Mouse (Mus musculus): ENCODE measurements around the gene Zfp704. TPM values are rescaled to one million over a fixed set of nuclear protein-coding genes. Genes with fewer than 3 reads are reported as not detected.
A peak's percentile ranks its signal among the peaks of the same experiment; 100 is the strongest.

Zfp704 gene
- total RNA-seq, 2 experiments from 2014 or later = 4.7 to 5.6 TPM

DNA sequence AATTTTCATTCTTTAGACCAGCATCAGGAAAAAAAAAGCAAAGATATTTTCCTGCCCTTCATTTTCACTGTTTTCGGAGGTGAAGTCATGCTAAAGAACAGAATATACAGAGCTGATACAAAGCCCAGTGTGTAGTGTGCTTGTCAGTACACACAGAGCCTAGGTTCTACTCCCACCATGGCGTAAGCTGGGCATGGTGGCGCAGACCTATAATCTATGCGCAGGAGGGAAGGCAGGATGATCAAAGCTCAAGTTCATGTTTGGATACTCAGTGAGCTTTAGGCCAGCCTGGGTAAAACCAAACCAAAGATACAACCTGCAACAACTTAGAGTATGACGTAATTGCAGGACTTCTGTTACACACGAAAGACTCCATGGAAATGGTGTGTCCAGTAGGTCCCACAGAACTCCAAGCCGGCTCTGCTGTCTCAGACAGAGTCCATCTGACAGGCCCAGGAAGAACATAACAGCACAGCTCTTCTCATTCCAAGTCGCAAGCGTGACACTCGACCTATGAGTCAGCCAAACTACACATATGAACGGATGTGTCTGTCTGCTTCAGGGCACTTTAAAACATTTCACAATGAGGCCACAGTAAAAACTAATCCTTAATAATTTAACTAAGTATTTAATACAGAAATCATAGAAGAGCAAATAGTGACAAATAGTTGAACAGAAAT, 47.1 kb downstream of the Zfp704 start:
- no peak for DNase-seq (ENCODE audit: low spot score)

DNA sequence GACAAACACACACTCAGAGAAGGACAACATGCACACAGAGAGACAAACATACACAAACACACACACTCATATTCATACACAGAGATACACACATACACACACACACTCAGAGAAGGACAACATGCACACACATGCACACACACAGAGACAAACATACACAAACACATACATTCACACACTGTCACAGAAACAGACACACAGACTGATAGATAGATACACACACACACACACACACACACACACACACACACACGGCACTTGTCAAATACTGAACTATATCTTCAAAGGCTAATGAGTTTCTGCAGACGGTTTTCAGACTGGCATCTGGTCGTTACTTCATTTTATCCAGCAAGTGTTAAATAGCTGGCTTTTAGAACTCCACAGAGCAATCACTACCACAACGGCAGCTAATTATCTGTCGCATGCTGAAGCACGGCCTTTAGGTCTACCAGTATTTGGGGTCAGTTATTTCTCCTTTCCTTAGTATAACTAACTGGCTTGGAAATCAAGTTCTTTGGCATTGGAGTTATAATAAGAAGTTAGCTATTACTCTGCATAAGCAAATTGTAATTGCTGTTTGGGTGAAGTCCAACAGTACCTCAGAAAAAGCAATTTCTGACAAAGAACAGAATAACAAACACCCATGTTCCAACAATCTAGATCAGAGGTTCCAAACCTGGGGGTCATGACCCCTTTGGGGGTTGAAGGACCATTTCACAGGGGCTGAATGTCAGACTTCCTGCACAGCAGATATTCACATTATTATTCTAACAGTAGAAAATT, 51.9 kb downstream of the Zfp704 start:
- no peak for DNase-seq (ENCODE audit: low spot score)

DNA sequence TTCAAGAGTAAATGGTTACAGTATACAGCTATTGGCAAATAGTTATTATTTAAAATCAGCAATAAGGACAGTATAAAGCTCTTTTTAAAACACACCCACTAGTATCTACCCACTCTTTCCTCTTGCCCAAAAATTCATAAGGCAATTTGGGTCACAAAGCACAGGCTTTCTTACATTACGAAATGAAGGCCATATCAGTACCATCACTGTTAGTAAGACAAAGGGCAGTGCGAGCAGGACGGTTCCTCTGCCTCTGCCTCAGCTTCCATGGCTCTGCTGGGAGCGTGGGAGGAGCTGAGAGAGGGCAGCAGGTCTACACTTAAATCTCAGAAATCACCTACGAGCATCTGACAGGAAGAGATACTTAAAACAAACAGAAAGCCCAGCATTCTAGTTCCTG, 53.7 kb downstream of the Zfp704 start:
- no peak for DNase-seq (ENCODE audit: low spot score)

DNA sequence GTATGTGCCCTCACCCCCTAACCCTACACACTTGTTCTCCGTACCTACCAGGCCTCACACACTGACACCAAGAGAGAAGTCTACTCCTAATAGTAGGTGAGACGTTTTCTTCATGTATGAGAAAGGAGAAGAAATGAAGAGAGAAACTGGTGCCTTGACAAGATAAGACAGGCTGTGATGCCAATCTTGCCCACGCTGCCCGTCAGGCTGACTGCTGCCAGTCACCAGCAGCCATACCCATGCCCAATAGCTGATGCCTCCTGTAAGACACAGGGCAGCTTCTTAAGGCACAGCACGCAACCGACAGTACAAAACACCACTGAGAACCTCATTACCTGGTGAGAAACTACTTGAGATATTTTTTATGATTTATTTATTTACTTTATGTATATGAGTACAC, 55.0 kb downstream of the Zfp704 start:
- DNase-seq (ENCODE audit: low spot score) = no peak

DNA sequence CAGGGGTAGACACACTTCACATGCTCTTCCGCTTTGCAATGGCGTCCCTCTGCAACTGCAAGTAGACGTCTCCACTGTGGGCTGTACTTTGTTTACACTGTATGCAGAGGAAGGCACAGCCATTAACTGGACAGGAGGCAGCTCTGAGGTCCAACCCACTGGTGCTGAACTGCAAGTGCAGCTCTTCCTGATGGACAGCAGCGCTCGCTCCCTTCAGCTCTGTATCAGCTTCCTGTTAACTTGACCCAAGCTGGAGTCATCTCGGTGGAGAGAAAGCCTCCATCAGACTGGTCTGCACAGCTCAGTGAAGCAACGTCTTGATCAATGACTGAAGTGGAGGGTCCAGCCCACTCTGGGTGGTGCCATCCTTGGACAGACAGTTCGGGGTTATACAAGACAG, 57.6 kb downstream of the Zfp704 start:
- DNase-seq (ENCODE audit: low spot score) = no peak

DNA sequence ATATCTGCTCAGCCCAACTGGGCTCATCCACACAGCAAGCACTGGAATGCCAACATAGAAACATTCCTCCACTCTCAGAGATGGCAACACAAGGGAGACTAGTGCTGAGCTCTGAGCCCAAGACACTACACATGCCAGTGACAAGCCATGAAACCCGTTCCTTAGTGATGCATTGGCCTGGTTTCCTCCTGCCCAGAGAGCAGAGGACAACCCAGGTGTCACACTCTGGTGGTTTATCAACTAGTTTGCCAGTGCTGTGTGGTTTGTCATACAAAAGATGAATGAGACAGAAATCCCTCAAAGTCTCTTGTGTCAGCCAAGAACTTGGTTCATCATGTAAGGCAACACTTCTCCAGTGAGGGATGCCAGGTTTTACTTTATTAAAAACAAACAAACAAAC, 59.0 kb downstream of the Zfp704 start:
- no peak for DNase-seq (ENCODE audit: low spot score)

DNA sequence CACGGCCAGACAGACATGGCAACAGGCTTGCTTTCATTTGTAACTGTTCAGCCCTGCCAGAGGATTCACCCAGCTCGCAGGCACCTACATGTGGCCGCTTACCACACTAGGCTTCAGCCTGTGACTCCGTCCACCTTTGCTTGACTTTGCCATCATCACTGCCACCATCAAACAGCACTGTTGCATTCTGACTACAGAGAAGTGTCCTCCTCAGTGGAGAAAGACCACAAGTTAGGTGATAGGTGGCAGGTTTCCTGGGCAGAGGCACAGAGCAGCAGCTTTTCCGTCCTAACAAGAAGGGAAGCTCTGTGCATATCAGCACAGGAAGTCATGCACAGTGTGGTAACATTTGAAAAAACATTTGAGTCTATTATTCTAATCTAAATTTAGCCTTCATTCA, 60.1 kb downstream of the Zfp704 start:
- DNase-seq (ENCODE audit: low spot score) = no peak

DNA sequence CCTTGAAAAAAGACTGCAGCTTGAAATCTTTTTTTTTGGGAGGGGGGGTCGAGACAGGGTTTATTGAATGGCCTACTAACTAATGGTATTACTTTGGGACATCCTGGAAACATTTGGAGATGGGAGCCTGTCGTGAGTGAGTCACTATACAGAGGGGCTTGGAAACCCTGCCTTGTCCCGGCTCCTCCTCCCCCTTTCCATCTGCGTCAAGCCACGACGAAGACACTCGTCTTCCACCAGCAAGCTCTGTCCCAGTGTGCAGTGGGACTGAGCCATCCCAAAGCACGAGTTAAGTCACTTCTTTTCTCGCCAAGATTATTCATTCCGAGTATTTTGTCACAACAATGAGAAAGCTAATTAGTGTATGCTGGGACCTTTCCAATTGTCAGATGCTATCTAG, 61.7 kb downstream of the Zfp704 start:
- DNase-seq (ENCODE audit: low spot score) = no peak

DNA sequence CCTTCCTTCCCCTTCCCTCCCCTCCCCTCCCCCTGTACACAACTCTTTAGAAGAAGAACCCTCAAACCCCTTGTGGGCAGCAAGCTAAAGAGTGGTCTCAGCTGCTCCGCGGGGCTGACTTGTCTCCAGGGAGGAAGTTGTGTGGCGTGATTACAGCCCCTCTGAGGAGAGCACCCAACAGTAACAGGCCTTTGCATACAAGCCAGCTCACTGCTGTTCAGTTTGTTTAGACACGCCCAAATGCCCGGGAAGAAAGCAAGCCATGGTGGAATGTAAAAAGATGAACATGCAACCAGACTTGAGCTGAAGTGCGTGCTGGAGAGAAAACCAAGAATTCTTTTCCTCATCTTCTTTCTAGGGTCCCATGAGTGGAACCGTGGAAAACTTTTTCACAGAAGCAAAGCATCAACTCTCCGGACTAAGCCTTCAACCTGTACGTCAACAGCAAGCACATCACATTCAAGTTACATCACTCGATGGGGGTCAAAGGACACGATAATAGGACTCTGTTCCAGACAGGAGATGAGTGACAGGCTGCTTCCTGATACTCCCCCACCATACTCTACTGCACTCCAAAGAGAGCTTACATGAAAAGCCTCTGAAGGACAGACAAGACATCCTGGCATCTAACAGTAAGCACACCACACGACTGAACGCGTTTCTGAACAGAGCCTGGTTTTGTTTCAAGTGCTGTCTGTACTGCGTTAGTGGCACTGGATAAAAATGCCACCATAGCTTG, 62.8 kb downstream of the Zfp704 start:
- no peak for DNase-seq (ENCODE audit: low spot score)

DNA sequence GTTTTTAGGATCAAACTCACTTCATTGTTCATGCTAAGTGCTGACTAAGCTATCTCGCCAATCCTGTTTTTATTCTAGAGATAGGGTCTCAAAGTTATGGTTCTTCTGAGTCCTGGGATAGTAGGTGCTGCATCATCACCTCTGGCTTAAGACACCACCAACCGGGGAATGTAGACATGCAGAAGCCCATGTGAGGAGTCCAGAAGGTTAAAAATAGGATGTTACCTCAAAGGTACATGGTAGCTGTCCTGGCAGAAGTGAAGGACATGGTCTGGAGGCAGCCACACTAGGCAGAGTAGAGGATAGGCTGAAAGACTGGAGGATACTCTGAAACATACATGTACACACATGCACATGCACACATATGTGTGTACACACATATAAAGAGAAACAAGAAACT, 65.5 kb downstream of the Zfp704 start:
- DNase-seq (ENCODE audit: low spot score) = no peak

DNA sequence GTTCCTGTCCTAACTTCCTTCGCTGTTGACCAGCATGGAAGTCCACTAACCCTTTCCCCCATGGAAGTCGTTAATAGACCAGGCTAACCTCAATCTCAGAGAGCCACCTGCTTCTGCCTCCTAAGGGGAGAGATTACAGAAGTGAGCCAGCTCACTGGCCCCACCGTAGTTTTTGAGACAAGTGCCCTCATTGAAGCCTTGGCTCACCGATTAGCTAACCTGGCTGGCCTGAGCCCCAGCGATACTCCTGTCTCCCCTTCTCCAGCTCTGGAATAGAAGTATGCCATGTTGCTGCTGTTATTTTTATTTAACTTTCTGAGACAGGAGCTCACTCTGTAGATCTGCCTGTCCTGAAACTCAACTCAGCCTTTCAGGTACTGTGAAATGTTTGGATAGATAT, 66.0 kb downstream of the Zfp704 start:
- DNase-seq (ENCODE audit: low spot score) = no peak

DNA sequence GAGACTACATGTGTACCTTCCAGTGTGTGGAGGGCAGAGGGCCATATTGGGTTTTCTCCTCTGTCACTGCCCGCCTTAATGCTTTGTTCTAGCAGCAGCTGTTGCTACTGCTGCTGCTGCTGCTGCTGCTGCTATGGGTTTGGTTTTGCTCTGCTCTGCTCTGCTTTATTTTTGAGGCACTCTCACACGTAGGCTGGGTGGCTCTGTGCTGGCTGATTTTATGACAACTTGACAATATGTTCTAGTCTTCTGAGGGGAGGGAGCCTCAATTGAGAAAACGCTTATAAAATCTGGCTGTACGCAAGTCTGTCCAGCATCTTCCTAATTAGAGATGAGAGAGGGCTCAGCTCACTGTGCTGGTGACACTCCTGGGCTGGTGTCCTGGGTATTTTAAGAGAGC, 66.4 kb downstream of the Zfp704 start:
- no peak for DNase-seq (ENCODE audit: low spot score)

DNA sequence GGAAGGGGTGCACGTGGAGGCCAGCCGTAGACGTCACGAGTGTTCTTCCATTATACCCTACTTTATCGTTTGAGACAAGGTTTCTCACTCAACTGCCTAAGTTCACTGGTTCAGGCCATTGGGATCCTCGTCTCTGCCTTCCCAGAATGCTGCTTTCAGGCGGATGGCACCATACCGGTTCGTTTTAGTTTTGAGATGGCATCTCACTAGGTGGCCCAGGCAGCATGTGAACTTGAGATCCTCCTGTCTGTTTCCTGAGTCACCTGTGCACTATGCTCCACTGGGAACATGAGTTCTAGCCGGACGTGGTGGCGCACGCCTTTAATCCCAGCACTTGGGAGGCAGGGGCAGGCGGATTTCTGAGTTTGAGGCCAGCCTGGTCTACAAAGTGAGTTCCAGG, 68.3 kb downstream of the Zfp704 start:
- DNase-seq (ENCODE audit: low spot score) = no peak

DNA sequence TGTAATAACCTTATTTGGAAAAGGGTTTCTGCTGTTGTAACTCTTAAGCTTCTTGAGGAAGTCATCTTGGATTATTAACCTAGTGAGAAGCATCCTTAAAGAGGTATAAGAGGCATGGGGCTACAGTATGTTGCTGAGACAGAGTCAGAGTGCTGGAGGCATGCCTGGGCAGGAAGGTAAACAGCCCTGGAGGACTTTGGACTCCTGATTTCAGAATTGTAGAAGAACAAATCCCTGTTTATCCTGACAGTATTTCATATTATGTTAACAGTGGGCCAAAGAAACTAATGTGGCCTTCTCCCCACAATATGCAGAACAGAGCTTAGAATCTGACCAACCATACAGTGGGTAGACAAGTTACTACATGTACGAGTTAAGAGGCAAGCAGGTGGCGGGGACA, 71.4 kb downstream of the Zfp704 start:
- DNase-seq (ENCODE audit: low spot score) = no peak

DNA sequence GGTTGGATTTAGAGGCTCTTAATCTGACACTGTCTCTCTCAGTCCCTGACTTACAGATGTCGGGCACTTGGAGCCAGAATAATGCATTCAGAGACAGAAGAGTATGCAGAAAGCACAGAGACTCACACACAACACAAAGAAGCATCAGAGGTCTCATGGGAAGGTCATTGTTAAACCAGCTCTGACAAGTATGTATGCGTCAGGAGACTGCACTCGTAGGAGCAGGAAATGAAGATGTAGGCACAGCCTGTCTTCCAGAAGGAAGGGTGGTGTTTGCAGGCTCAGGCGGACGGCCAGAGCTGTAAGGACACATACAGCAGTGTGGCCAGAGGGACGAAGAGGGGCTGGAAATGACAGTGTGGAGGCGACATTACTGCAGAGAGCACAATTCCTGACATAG, 72.0 kb downstream of the Zfp704 start:
- no peak for DNase-seq (ENCODE audit: low spot score)

DNA sequence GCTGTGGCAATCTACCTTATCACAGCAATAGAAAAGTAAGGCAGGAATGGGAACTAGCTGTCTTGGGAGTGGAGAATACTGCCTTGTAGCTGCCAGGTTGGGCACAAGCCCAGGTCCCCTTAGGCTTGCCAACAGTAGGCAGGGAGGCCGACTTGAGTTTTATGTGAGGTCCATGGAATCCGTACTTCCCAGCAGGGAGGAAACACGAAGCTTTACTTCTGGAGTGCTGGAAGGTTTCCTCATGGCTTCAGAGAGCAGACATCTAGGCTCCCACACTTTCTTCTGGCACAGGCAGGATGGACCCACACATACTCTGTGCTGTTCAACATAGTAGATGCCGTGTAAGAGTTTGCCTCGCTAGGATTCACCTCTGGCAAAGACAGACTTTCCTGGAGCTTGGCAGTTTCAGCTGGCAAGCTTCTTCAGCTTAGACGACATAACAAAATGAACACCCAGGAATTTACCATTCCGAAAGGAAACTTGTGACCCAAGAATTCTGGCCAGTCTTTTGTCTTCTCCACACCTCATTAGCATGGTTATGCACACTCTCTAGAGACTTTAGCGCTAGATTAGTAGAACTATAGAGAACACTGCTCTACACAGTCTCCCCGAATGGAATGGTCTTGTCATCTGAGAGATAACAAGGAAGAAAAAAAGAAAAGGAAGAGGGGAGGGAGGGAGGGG, 79.6 kb downstream of the Zfp704 start:
- DNase-seq (ENCODE audit: low spot score) = peak; percentile 36

DNA sequence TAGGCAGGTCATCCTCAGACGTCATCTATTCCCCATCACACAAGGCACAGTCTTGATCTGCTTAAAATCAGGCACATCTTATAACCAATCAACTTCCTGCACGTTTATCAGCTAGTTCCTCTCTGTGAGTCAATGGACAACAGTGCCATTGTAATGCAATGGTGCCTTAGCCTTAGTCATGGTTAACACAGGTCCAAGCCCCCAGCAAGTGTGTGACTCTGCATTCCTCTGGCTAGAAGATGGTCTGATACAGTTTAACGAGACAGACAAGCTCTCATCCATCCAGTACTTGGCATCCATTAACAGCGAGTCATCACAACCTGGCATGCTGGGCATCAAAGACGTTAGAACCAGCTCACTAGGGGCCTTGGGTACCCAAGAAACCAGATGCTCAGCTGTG, 85.5 kb downstream of the Zfp704 start:
- no peak for DNase-seq (ENCODE audit: low spot score)

DNA sequence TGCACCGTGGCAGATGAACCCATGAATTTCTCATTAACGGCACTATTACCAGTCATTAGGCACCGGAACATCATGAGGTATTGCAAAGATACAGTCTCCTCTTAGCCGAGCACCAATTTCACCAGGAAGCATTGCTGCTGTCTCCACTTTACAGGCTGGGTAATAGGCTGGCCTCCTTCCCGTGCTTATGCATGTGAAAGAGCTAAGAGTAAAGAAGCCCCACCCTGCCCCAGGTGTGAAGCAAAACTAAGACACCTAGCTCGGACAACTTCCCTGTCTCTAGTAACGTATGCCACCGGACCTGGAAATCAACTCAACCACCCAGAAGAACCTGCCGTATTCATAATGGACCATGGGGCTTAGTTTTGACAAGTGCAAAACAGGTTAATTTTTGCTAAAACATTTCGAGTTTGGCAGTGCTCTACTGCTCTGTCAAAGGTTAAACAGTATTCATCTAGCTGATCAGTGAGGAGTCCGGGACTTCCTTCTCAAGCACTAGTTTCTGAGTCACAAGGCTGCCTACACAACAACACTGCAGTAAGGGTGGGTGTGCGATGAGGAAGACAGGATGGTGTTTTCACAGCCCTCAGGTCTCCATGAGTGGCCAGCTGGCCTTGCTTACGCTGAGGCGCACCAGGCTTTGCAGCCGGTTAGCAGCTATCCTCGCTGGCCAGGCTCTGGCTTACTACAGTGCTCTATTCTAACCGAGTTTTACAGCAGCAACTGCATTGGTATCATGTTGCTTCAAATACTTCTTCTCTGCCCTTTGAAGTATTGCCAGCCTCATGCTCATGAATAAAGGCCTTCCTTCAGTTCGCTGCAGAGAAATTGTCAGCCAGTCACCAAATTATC, 86.6 kb downstream of the Zfp704 start:
- no peak for DNase-seq (ENCODE audit: low spot score)

DNA sequence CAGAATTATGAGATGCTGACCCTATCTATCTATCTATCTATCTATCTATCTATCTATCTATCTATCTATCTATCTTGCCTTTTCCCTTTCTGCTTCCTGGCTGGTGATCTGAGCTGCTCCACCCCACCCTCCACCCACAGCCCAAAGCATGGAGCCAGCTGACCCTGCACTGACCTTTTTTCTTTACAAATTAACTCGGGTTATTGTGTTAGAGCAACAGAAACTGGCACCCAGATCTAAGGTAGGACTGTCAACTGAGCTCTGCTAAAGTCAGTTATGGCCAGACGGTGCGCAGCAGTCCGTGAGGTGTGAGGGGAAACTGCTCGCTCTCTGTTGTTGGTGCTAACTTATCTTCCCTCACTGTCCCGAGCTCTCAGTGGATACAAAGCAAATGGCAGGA, 87.9 kb downstream of the Zfp704 start:
- no peak for DNase-seq (ENCODE audit: low spot score)

DNA sequence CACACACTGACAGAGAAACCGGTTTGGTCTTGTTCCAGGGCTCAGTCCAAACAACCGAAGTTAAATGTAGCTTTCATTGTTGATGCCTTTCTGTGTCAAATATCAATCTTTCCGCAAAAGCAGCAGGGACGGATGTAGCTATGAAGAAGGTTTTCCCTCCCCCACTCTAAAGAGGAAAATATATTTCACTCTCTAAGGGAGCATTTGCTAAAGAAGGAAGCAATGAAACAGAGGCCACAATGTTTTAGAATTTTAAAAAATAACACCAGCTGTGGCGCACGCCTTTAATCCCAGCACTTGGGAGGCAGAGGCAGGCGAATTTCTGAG, 89.2 kb downstream of the Zfp704 start:
- no peak for DNase-seq (ENCODE audit: low spot score)

DNA sequence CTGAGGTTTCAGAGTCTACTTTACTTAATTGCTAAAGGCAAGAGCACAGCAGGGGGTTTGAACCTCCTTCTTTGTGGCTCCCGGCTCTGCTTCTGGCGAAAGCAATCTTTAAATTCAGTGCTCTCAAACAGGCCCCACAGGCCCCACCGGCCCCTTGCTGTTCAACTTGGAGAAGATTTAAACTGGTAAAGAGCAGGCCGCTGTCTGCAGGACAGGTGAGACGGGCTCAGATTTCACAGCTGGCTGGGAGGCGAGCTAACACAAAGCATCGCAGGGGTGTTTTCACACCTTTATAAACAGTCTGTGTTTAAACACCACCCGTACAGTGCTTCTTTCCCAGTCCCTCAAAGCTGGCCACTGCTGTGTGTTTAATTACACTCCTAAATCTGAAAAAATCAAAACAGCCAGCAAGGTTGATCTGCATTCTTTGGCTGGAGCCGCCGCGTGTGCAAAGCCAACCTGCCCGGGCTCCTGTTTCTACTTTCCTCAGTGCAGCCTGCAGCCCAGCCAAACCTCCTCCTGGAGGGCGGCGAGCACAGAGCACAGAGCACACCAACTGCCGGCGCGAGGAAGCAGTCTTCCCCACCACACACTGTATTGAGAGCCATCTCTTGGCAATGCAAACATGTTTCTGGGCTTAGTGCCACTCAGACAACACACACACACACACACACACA, 89.7 kb downstream of the Zfp704 start:
- DNase-seq (ENCODE audit: low spot score) = peak; percentile 36
